ENCODE assay signal across 11 mouse cellular contexts in genomic region chr3:102755801-102756200, GRCm38 (mm10). TPM values are rescaled to one million over a fixed set of nuclear protein-coding genes. Genes with fewer than 3 reads are reported as not detected.
DNase-seq lines count a peak whose midpoint lies in the region; ATAC-seq and TF ChIP-seq lines count a peak whose summit lies in the region.
"Had no signal": no experiment of that assay in that cellular context is flagged by ENCODE, and none has a peak within 500 bp of the region (broad histone marks: within the 10 kb centered on the region; RNA-seq: fewer than 3 reads in every experiment).

No protein-coding gene starts in this region.

- no peak for DNase-seq in lung, embryonic 14.5 days
- no peak for DNase-seq in lung, adult 2 months
- peak; percentile 76 for DNase-seq in thymus, postnatal 4 days
- no peak for DNase-seq in cerebellum, adult 9-10 months
- DNase-seq in hindbrain, embryonic 10.5 days (ENCODE audit: low spot score) = no peak
- no peak for DNase-seq in gastrocnemius, adult 8-10 months (ENCODE audit: low spot score in 2 of 2)
- DNase-seq: embryo, embryonic 11 days had no signal

- 0 out of 2 replicates have a peak overlapping the region, but pooled peaks have one; percentile 27 for H3K27ac ChIP-seq in lung, embryonic 14.5 days (ENCODE audit: low read depth)
- H3K27ac ChIP-seq in heart, embryonic 13.5 days (replicated peaks) = peak overlapping the region; percentile 51
- no peak overlapping the region for H3K27ac ChIP-seq in hindbrain, embryonic 10.5 days

- 30% methylated on average over 1 of the region's 1 CpGs for WGBS in lung, embryonic 14.5 days
- WGBS in lung, adult 2 months = 5% methylated on average over 1 of the region's 1 CpGs
- WGBS in heart, embryonic 13.5 days = 0% methylated on average over 1 of the region's 1 CpGs
- 70% methylated on average over 1 of the region's 1 CpGs for WGBS in hindbrain, embryonic 10.5 days

- TF ChIP-seq POLR2A in lung, adult 2 months (IDR thresholded peaks at IDR 0.05; ENCODE audit: borderline replicate concordance, extremely low read depth, low read depth, low read length) = no peak

- H3K9ac ChIP-seq in lung, embryonic 14.5 days = no peak overlapping the region
- no peak overlapping the region for H3K9ac ChIP-seq in heart, embryonic 13.5 days

- no peak for ATAC-seq in lung, embryonic 14.5 days (ENCODE audit: insufficient read depth)
- ATAC-seq in heart, embryonic 13.5 days (ENCODE audit: extremely low read depth, insufficient number of reproducible peaks, low FRiP score, low TSS enrichment) = no peak
- peak; percentile 69 for ATAC-seq in megakaryocyte, adult 5-6 weeks (ENCODE audit: poor library complexity, severe bottlenecking)

- H3K4me3 ChIP-seq in lung, embryonic 14.5 days (ENCODE audit: low read depth, low read length) = no peak overlapping the region
- no peak overlapping the region for H3K4me3 ChIP-seq in lung, adult 2 months (replicated peaks; ENCODE audit: extremely low read depth, low read depth, low read length)
- no peak overlapping the region for H3K4me3 ChIP-seq in heart, embryonic 13.5 days
- H3K4me3 ChIP-seq in hindbrain, embryonic 10.5 days = no peak overlapping the region

- H3K36me3 ChIP-seq in lung, embryonic 14.5 days (ENCODE audit: insufficient read depth) = 0 out of 2 replicates have a peak, but pooled peaks cover 4% of the 10 kb centered on the region
- peaks cover 62% of the 10 kb centered on the region for H3K36me3 ChIP-seq in heart, embryonic 13.5 days
- peaks cover 47% of the 10 kb centered on the region for H3K36me3 ChIP-seq in hindbrain, embryonic 10.5 days

- H3K27me3 ChIP-seq in lung, embryonic 14.5 days (ENCODE audit: insufficient read depth, low read length) = no peaks in the 10 kb centered on the region
- H3K27me3 ChIP-seq in heart, embryonic 13.5 days (replicated peaks) = no peaks in the 10 kb centered on the region
- no peaks in the 10 kb centered on the region for H3K27me3 ChIP-seq in hindbrain, embryonic 10.5 days (ENCODE audit: insufficient read depth, poor library complexity, severe bottlenecking)

- no peak for TF ChIP-seq CTCF in lung, embryonic 14.5 days (IDR thresholded peaks at IDR 0.05; ENCODE audit: low read depth)
- no peak for TF ChIP-seq CTCF in lung, adult 2 months (IDR thresholded peaks at IDR 0.05; ENCODE audit: insufficient read depth, low read length)

- H3K4me2 ChIP-seq in lung, embryonic 14.5 days = no peak overlapping the region
- H3K4me2 ChIP-seq in heart, embryonic 13.5 days = no peak overlapping the region

- H3K4me1 ChIP-seq in lung, embryonic 14.5 days (ENCODE audit: insufficient read depth) = no peaks in the 10 kb centered on the region
- peaks cover 30% of the 10 kb centered on the region for H3K4me1 ChIP-seq in lung, adult 2 months (ENCODE audit: control insufficient read depth, insufficient read depth, low read length)
- peaks cover 44% of the 10 kb centered on the region for H3K4me1 ChIP-seq in heart, embryonic 13.5 days
- no peaks in the 10 kb centered on the region for H3K4me1 ChIP-seq in hindbrain, embryonic 10.5 days (replicated peaks)

- no peaks in the 10 kb centered on the region for H3K9me3 ChIP-seq in lung, embryonic 14.5 days (ENCODE audit: low read depth, low read length)
- H3K9me3 ChIP-seq in heart, embryonic 13.5 days = no peaks in the 10 kb centered on the region
- no peaks in the 10 kb centered on the region for H3K9me3 ChIP-seq in hindbrain, embryonic 10.5 days

RNA-seq across cellular contexts. Expression of gene Tspan2, which starts 21.5 kb away (rescaled TPM):
- polyA plus RNA-seq in lung, embryonic 14.5 days (2014; fragmentation: Nextera tagmentation; extraction: Ambion mirVana) = 14.5 and 16.2 TPM in 2 replicates
- polyA plus RNA-seq in lung, adult 2 months (2012; rRNA removed) = 20.0 and 34.7 TPM in 2 replicates
- 24.8 and 25.0 TPM in 2 replicates for polyA plus RNA-seq in heart, embryonic 13.5 days (2015; fragmentation: Nextera tagmentation; extraction: Ambion mirVana)
- 4.0 and 4.7 TPM in 2 replicates for total RNA-seq in megakaryocyte, adult 5-6 weeks (2015)
- 2.7 and 2.8 TPM in 2 replicates for total RNA-seq in megakaryocyte, adult 5-6 weeks (2017)
- 9.1 and 10.4 TPM in 2 replicates for polyA plus RNA-seq in hindbrain, embryonic 10.5 days (2016; fragmentation: Nextera tagmentation; extraction: Ambion mirVana)
- 1 to 10 TPM; 3.0 to 4.0 (median 3.3) TPM for total RNA-seq in gastrocnemius, adult 8-10 months (2022)

RNA-seq across cellular contexts. Expression of gene Tshb, which starts 26.7 kb away (rescaled TPM):
- 0.15 and 0.58 TPM in 2 replicates for polyA plus RNA-seq in lung, embryonic 14.5 days (2014; fragmentation: Nextera tagmentation; extraction: Ambion mirVana)
- 0.38 and 1.5 TPM in 2 replicates for polyA plus RNA-seq in lung, adult 2 months (2012; rRNA removed)
- polyA plus RNA-seq in heart, embryonic 13.5 days (2015; fragmentation: Nextera tagmentation; extraction: Ambion mirVana) = 0.12 TPM in 1 of 2 replicates, not detected in the other
- total RNA-seq in megakaryocyte, adult 5-6 weeks (2015) = not detected in 2 replicates
- not detected in 2 replicates for total RNA-seq in megakaryocyte, adult 5-6 weeks (2017)
- polyA plus RNA-seq in hindbrain, embryonic 10.5 days (2016; fragmentation: Nextera tagmentation; extraction: Ambion mirVana) = 0.11 TPM in 1 of 2 replicates, not detected in the other
- total RNA-seq in gastrocnemius, adult 8-10 months (2022) = not detected
- total RNA-seq: heart, postnatal 10 days; left cerebral cortex, postnatal 36 days had no signal
